Mouse (Mus musculus): ENCODE measurements at regions not wholly inside any gene's neighbourhood (a gene's known extent, or its start where the extent isn't known, plus 50 kb on each side); places are given as distances from the start of the nearest gene placed in this dataset.

DNA sequence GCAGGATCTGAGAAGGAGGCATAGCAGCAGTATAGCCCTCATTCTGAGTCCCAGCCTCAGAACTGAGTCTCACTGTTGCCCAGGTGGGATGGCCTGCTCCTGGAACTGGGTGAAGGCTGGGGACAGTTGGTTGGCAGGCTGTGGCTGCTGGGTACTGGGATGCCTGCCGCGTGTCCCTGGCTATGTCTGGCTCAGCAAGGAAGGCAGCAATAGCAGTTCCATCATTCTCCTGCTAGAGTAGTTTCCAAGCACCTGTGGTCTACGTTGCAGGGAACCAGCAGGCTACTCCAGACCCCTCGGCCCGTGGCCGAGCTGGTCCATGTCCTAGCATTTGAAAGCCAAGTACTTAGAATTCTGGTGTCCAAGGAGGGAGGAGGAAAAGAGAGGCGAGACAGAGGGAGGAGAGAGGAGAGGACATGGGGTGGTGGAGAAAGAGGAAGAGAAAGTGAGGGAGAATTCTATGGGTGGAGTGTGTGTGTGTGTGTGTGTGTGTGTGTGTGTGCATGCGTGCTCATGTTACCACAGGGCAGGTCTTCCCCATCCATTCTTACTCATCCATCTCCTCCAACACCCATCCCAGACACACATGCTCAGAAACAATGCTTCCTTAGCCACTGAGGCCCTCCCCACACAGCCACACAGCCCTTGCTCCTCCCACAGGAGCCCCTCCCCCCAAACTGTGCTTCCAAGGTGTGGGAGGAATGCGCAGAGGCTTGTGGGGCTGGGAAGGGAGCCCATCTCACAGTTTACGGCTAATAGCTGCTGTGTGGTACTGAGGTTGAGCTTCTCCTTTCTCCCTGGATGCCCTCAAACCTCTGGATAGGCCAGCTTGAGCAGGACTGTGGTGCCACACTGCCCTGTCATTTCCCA, 55.3 kb upstream of the Hdac4 start:
- Histone ChIP-seq H3K9ac (ENCODE audit: low read length) (no peak overlapping the region), H3K27me3 (ENCODE audit: control insufficient read depth, insufficient read depth, low read length) (no peaks in the 10 kb centered on the region), H3K9me3 (ENCODE audit: control insufficient read depth, low read length) (no peaks in the 10 kb centered on the region), H3K4me3 (ENCODE audit: low read depth, low read length) (no peak overlapping the region), H3K4me1 (replicated peaks; ENCODE audit: control insufficient read depth, insufficient read depth) (no peaks in the 10 kb centered on the region), H3K4me2 (replicated peaks; ENCODE audit: low read depth) (no peak overlapping the region), H3K27ac (replicated peaks) (no peak overlapping the region), H3K36me3 (ENCODE audit: control insufficient read depth, insufficient read depth, low read length) (no peaks in the 10 kb centered on the region)
- DNase-seq (ENCODE audit: low spot score) = no peak
- 72% methylated on average over 10 of the region's 10 CpGs for WGBS
- ATAC-seq (ENCODE audit: low FRiP score, low TSS enrichment) = no peak; the same call in 1 of the 2 replicates
- TF ChIP-seq CTCF (IDR thresholded peaks at IDR 0.05; ENCODE audit: low read depth) = no peak
- TF ChIP-seq EP300 (optimal IDR thresholded peaks at IDR 0.05) = no peak
